Mouse (Mus musculus): ENCODE data around the gene Pclaf. TPM values are rescaled to one million over a fixed set of nuclear protein-coding genes. Genes with fewer than 3 reads are reported as not detected.
A peak's percentile ranks its signal among the peaks of the same experiment; 100 is the strongest.

Pclaf gene
- 345 and 346 TPM in 2 replicates for polyA plus RNA-seq (2016; fragmentation: Nextera tagmentation; extraction: Ambion mirVana)

- no peaks in the 10 kb centered on the region for H3K27me3 ChIP-seq (replicated peaks; ENCODE audit: low read depth, poor library complexity, severe bottlenecking)
- peak within 1 kb of the TSS; percentile 82 for H3K4me3 ChIP-seq
- peaks cover 23% of the 10 kb centered on the region for H3K4me1 ChIP-seq
- no peaks in the 10 kb centered on the region for H3K9me3 ChIP-seq
- DNase-seq (ENCODE audit: low spot score): peak; percentile 90
- H3K36me3 ChIP-seq (replicated peaks): peaks cover 35% of the 10 kb centered on the region
- H3K27ac ChIP-seq (replicated peaks): peak within 1 kb of the TSS; percentile 95
- WGBS: under 1% methylated on average over 21 of the region's 21 CpGs
These were observed at the start of gene Pclaf for GRCm38 (mm10) chr9:65890143-65890628. Gene Pclaf (plus strand): TSS chr9:65890237.

DNA sequence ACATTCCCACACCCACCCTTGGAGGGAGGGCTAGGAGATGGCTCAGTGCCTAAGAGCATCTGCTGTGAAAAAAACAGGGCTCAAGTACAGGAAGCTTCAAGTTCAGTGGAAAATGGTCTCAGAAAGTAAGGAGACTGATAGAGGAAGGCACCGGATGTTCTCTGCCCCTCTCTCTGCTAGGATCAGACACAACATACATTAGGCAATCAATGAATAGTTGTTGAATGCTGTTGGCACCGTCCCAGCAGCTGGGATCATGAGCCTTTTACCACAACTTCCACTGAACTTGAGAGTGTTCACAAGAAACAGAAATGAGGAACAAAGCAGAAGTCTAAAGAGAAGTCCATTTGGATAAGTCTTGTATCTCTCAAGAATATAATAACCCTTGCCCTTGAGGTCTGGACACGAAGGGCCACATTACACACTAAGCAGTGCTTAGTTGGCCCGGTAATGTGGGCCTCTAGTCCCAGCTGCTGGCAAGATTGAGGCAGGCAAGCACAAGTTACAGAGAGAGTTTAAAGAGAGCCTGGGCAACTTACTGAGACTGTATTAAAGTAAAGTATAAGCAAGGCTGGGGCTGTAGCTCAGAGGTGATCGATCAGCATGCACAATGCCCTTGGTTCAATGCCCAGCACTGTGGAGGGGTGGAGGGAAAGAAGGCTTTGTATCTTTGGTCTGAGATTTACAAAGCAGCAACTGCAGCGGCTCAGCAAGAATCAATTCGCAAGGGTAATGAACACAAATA lies 45.4 kb upstream of the Pclaf start:
- 83% methylated on average over 7 of the region's 7 CpGs for WGBS
- Histone ChIP-seq H3K4me1 (no peaks in the 10 kb centered on the region), H3K27me3 (replicated peaks; ENCODE audit: low read depth, poor library complexity, severe bottlenecking) (no peaks in the 10 kb centered on the region), H3K9me3 (no peaks in the 10 kb centered on the region), H3K36me3 (replicated peaks) (peaks cover 22% of the 10 kb centered on the region; the same call in 1 of the 2 replicates), H3K27ac (replicated peaks) (no peak overlapping the region), H3K4me3 (no peak overlapping the region)
- no peak for DNase-seq (ENCODE audit: low spot score)

DNA sequence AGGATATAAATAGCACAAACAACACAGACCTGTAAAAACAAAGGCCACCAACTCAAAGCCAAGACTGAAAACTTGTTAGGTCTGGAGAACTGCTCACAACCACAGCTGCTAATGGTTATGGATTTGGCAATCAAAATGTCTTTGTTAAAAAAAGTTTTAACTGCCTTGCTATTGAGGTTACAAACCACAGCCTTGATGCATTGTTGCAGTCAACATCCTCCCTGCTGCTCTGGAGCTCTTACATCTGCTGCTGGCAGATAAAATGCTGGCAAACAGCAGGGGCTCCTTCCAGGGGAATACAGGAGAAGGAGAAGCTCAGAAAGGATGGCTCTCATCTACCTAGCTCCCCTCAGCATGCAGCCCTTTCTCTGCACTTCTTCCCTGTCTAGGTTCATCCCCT lies 41.9 kb upstream of the Pclaf start:
- H3K27me3 ChIP-seq (replicated peaks; ENCODE audit: low read depth, poor library complexity, severe bottlenecking): no peaks in the 10 kb centered on the region
- peaks cover 32% of the 10 kb centered on the region for H3K36me3 ChIP-seq (replicated peaks)
- H3K27ac ChIP-seq (replicated peaks): no peak overlapping the region
- H3K9me3 ChIP-seq: no peaks in the 10 kb centered on the region
- no peaks in the 10 kb centered on the region for H3K4me1 ChIP-seq
- no peak overlapping the region for H3K4me3 ChIP-seq
- DNase-seq (ENCODE audit: low spot score): no peak

DNA sequence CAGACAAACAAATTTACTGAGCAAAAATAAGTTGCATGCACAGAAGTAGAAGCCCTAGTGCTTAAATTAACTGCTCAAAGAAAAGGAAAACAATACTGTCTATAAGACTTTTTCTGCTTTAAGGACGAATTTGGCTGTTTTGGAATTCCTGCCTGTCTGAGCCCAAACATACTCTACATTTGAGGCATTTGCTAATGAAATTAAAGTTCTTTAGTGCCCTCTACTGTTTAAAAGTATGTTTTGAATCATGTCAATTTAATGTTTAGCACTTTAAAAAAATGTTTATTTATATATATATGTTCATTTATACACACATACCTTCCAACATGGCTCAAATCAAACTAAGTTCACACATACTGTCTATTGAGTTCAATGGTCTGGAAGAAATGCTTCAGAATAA lies 39.8 kb upstream of the Pclaf start:
- no peak overlapping the region for H3K4me3 ChIP-seq
- 40% methylated on average over 1 of the region's 1 CpGs for WGBS
- DNase-seq (ENCODE audit: low spot score): no peak
- H3K9me3 ChIP-seq: no peaks in the 10 kb centered on the region
- no peaks in the 10 kb centered on the region for H3K27me3 ChIP-seq (replicated peaks; ENCODE audit: low read depth, poor library complexity, severe bottlenecking)
- H3K27ac ChIP-seq (replicated peaks): no peak overlapping the region
- H3K36me3 ChIP-seq (replicated peaks): peaks cover 49% of the 10 kb centered on the region
- H3K4me1 ChIP-seq: no peaks in the 10 kb centered on the region

DNA sequence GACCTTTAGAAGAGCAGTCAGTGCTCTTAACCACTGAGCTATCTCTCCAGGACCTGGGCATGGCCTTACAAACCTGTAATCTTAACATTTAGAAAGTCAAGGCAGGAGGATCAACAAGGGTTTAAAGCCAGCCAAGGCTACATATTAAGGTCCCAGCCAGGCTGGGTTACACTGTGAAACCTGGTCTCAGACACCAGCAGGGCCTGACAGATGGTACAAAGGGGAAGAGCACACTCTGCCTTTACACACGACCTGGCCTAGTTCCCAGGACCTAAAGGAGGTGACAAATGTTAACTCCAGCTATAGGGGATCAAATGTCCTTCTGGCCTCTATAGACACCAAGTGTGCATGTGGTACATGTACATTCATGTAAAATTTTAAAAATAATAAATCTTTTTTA lies 30.4 kb upstream of the Pclaf start:
- Histone ChIP-seq H3K27ac (replicated peaks) (no peak overlapping the region), H3K9me3 (no peaks in the 10 kb centered on the region), H3K36me3 (replicated peaks) (peaks cover 81% of the 10 kb centered on the region), H3K27me3 (replicated peaks; ENCODE audit: low read depth, poor library complexity, severe bottlenecking) (no peaks in the 10 kb centered on the region), H3K4me3 (no peak overlapping the region), H3K4me1 (no peaks in the 10 kb centered on the region)
- WGBS: 67% methylated on average over 1 of the region's 1 CpGs
- no peak for DNase-seq (ENCODE audit: low spot score)

- Histone ChIP-seq H3K36me3 (replicated peaks) (0 out of 2 replicates have a peak, but pooled peaks cover 7% of the 10 kb centered on the region), H3K9me3 (no peaks in the 10 kb centered on the region), H3K27me3 (replicated peaks; ENCODE audit: low read depth, poor library complexity, severe bottlenecking) (no peaks in the 10 kb centered on the region), H3K27ac (replicated peaks) (peak overlapping the region; percentile 86), H3K4me1 (peaks cover 14% of the 10 kb centered on the region), H3K4me3 (peak overlapping the region; percentile 77)
- peak; percentile 91 for DNase-seq (ENCODE audit: low spot score)
- under 1% methylated on average over 37 of the region's 37 CpGs for WGBS
These were observed 5.3 kb upstream of the Pclaf start for GRCm38 (mm10) chr9:65884564-65885315.

DNA sequence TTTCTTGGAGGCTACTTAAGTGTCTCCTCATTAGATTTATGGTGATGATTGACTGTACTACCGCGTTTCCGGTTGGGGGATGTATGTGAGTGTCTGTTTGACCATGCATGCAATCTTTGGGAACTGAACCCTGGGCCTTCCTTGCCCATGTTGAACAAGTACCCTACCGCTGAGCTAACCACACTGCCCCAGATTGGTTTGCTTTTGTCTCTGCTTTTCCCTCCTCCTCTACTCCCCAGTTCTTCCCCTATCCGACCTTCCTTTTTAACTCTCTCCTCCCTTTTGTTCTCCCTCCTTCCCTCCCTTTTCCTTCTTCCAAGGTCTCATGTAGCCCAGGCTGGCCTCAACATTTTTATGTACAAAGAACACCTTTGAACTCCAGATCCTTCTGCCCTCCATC lies 1.1 kb downstream of the Pclaf start:
- peak; percentile 51 for DNase-seq (ENCODE audit: low spot score)
- 5% methylated on average over 5 of the region's 5 CpGs for WGBS
- H3K27me3 ChIP-seq (replicated peaks; ENCODE audit: low read depth, poor library complexity, severe bottlenecking): no peaks in the 10 kb centered on the region
- peak overlapping the region; percentile 82 for H3K4me3 ChIP-seq
- H3K9me3 ChIP-seq: no peaks in the 10 kb centered on the region
- peaks cover 44% of the 10 kb centered on the region for H3K36me3 ChIP-seq (replicated peaks)
- H3K4me1 ChIP-seq: peaks cover 18% of the 10 kb centered on the region
- H3K27ac ChIP-seq (replicated peaks): peak overlapping the region; percentile 95

- Histone ChIP-seq H3K4me1 (peaks cover 8% of the 10 kb centered on the region), H3K27me3 (replicated peaks; ENCODE audit: low read depth, poor library complexity, severe bottlenecking) (no peaks in the 10 kb centered on the region), H3K9me3 (no peaks in the 10 kb centered on the region), H3K27ac (replicated peaks) (no peak overlapping the region), H3K4me3 (no peak overlapping the region), H3K36me3 (replicated peaks) (peaks cover 99% of the 10 kb centered on the region)
- WGBS: 93% methylated on average over 2 of the region's 2 CpGs
- no peak for DNase-seq (ENCODE audit: low spot score)
These were observed 6.9 kb downstream of the Pclaf start for GRCm38 (mm10) chr9:65896977-65897376.

DNA sequence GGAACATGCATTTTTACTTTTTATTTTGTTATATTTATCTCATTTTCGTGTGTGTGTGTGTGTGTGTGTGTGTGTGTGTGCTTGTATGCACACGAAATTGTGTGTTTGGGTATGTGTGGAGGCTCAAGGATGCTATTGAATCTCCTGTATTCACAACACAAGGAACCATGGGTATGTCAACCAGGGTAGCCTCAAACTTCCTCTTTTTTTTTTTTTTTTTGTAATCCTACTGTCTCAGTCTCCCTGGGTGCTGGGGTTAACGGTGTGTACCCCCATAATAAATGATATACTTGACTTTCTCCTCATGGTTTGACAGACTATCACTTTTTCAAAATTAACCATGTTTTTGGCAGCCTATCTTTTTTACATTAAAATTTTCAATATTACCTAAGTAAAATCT lies 12.8 kb downstream of the Pclaf start:
- Histone ChIP-seq H3K9me3 (no peaks in the 10 kb centered on the region), H3K36me3 (replicated peaks) (peaks cover 89% of the 10 kb centered on the region), H3K27me3 (replicated peaks; ENCODE audit: low read depth, poor library complexity, severe bottlenecking) (no peaks in the 10 kb centered on the region), H3K4me3 (no peak overlapping the region), H3K27ac (replicated peaks) (no peak overlapping the region), H3K4me1 (peaks cover 5% of the 10 kb centered on the region; the same call in 1 of the 2 replicates)
- DNase-seq (ENCODE audit: low spot score): no peak
- 88% methylated on average over 3 of the region's 3 CpGs for WGBS

- Histone ChIP-seq H3K27ac (replicated peaks) (no peak overlapping the region), H3K4me3 (no peak overlapping the region), H3K9me3 (no peaks in the 10 kb centered on the region), H3K36me3 (replicated peaks) (peaks cover 84% of the 10 kb centered on the region), H3K4me1 (peaks cover 7% of the 10 kb centered on the region; the same call in 1 of the 2 replicates), H3K27me3 (replicated peaks; ENCODE audit: low read depth, poor library complexity, severe bottlenecking) (no peaks in the 10 kb centered on the region)
- DNase-seq (ENCODE audit: low spot score): no peak
These were observed 13.4 kb downstream of the Pclaf start for GRCm38 (mm10) chr9:65903419-65903818.

DNA sequence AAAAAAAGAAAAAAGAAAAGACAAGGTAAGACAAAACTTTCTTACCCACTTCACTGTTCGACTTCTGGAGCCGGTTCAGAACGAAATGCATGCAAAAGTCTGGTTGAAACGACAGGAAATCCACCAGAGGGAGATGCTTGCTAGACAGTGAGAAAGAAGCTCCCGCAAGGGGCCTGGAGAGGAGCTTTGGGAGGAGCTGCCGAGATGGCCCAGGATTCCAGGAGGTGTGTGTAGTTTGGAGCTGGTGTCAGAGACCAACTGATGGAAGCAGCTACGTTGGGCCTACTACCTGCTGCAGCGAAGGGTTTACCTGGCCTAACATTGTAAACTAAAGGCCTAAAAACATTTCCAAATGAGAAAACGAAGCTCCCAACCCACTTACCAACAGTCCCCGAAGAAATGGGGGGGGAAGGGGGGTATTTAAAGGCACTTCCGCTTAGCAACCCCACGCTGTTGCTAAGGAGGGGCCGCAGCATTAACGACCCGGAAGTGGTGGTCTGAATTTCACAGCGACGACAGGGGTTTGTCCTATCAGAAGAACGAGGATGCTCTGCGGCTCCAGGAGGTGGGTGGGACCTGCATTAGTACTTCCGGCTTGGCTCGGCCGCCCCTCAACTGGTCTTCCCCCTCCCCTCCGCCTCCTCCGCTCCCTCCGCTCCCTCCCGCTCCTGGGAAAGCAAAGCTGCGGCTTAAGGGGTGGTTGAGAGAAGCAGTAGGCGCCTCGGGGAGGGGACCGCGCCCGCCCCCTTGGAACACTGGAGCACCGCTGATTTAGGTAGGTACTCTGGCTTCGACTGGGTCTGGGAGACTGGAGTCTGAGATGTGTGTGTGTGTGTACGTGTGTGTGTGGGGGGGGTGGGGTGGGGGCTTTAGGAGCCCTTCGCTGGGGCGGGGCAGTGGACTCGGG lies 18.6 kb downstream of the Pclaf start, which contains the start of the genes Trip4 and Csnk1g1:
TSS of gene Trip4 (minus strand) at position 401 of the 907 bp plus-strand sequence.
TSS of gene Csnk1g1 (plus strand) at position 531 of the 907 bp plus-strand sequence.
- Histone ChIP-seq H3K36me3 (replicated peaks) (peaks cover 32% of the 10 kb centered on the region), H3K4me1 (peaks cover 16% of the 10 kb centered on the region; the same call in 1 of the 2 replicates), H3K27me3 (replicated peaks; ENCODE audit: low read depth, poor library complexity, severe bottlenecking) (no peaks in the 10 kb centered on the region), H3K9me3 (no peaks in the 10 kb centered on the region), H3K4me3 (peak within 1 kb of the TSS; percentile 89), H3K27ac (replicated peaks) (peak within 1 kb of the TSS; percentile 92)
- 1% methylated on average over 38 of the region's 38 CpGs for WGBS
- DNase-seq (ENCODE audit: low spot score): peak; percentile 96

DNA sequence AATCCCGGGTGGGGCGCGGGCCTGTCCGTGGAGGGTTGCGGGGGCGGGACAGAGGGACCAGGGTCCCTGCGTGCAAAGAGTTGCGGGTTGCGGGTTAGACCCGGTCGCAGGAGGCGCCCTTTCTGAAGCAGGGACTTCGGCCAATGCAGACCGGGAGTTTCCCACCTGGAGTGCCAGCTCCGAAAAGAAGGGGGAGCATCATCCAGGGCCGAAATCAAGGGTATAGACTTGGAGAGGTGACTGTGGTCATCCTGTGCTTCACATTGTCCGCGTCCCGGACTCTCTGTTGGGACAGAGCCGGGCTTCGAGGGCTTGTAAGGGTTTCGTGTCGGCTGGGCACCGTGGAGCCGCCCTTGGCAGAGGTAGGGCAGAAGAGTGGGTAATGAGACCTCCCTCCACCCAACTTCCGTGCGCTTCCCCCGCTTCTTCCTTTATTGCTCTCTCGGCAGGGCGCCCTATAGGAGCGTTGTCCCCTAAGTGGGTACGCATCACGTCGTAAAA lies 19.3 kb downstream of the Pclaf start:
- DNase-seq (ENCODE audit: low spot score): no peak
- peaks cover 16% of the 10 kb centered on the region; the same call in 1 of the 2 replicates for H3K4me1 ChIP-seq
- under 1% methylated on average over 34 of the region's 34 CpGs for WGBS

More for the DNA sequence above, 19.3 kb downstream of the Pclaf start:
- Histone ChIP-seq H3K27ac (replicated peaks) (peak overlapping the region; percentile 92), H3K4me3 (peak overlapping the region; percentile 89), H3K9me3 (no peaks in the 10 kb centered on the region), H3K27me3 (replicated peaks; ENCODE audit: low read depth, poor library complexity, severe bottlenecking) (no peaks in the 10 kb centered on the region), H3K36me3 (replicated peaks) (peaks cover 25% of the 10 kb centered on the region)

Measured in embryonic facial prominence, embryonic 10.5 days (tissue).